Mouse (Mus musculus) layer of hippocampus, postnatal 36 days (tissue): Measurements from ENCODE around the gene Gmppa. TPM values are rescaled to one million over a fixed set of nuclear protein-coding genes. Genes with fewer than 3 reads are reported as not detected.

Experiments used
- DNase-seq, 2 experiments: peaks; one replicate each; pipeline ENCODE4 v3.0.0; 2022
- total RNA-seq, 2 experiments: library from RNA; stranded (reverse); gene quantifications; 2 replicates each; pipeline ENCODE4 v1.2.3; 2021

The Gmppa gene
- total RNA-seq, 2 experiments from 2014 or later = 63.6 to 73.5 TPM

DNA sequence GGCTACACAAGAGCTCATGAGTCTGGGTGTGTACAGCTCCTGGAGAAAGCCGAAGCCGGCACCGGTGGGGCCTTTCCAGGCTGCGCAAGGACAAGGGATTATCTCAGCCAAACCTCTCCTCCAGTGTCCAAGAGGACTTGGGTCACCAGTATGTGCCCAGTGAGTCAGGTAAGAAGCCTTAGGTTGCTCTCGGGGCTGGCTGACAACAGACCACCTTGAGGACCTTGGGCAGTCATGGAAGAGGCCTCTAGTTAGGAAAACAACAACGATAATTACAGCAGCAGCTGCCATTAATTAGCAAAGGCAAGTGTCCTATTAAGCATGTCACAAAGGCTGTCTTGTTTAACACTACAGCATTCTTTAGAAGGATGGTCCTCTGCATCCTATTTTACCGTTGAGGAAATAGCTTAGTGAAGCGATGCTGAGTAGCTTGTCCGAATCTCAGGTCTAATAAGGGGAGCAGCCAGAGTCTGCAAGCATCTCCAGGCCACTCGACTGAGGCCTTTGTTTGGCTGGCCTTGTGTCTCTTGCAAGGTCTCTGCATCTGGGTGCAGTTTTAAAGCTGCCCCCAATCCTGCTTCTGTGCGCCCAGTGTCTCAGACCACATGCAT is 11.8 kb upstream of the Gmppa start:
- DNase-seq = no peak

DNA sequence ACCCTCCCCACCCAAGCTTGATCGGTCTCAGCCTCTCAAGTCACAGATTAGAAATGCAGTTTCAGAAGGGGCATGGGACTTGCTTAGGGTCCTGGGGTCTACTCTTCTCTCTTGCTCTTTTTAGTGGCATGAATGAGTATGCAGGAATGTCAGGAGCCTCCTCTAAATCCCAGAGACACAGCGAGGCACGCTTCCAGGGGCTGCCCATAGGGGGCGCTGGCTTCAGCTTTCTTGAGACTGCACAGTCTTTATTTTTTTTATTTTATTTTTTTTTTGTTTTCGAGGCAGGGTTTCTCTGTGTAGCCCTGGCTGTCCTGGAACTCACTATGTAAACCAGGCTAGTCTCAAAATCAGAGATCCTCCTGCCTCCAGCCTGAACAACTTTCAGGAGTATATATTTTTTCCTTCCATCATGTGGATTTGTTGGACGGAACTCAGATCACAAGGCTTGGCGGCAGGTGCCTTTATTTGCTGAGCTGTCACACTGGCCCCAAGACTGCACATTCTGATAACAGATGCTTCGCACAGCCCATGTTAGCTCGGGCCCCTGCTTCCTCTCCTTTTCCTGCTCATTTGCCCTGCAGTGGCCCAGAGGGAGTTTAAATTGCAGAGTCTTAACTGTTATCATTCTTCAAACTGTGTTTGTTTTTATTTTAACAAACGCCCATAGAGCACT is 9.8 kb upstream of the Gmppa start:
- DNase-seq = no peak

DNA sequence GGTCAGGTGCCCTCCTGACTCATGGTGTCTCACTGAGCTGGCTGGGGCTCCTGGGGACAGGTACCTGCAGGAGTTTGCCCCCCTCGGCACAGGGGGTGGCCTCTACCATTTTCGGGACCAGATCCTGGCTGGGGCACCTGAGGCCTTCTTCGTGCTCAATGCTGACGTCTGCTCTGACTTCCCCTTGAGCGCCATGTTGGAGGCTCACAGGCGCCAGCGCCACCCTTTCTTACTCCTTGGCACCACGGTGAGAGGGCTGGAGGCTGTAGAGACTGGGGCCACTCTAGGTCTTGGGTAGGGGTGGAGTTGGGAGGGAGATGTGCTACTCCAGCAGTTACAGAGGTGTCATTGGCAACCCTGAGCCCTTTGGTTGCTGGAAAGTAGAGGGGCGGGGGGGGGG is 3.1 kb downstream of the Gmppa start:
- DNase-seq = no peak

DNA sequence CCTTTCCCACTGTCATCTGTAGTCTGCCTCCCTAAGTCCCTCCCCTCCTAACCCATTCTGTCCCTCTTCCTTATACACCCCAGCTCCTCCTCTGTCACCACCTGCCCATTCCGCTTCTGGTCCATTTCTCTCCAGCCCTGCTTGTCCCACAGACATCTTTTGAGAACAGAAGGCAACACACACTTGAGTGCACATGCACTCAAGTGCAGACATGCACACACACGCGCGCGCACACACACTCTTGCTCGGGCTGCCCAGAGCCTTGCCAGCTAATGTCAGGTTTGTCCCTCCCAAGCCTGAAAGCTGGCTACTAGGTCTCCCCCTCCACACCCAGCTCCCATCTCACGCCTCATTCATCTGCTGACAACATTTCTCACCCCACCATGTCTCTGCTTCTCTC is 4.9 kb downstream of the Gmppa start:
- no peak for DNase-seq

DNA sequence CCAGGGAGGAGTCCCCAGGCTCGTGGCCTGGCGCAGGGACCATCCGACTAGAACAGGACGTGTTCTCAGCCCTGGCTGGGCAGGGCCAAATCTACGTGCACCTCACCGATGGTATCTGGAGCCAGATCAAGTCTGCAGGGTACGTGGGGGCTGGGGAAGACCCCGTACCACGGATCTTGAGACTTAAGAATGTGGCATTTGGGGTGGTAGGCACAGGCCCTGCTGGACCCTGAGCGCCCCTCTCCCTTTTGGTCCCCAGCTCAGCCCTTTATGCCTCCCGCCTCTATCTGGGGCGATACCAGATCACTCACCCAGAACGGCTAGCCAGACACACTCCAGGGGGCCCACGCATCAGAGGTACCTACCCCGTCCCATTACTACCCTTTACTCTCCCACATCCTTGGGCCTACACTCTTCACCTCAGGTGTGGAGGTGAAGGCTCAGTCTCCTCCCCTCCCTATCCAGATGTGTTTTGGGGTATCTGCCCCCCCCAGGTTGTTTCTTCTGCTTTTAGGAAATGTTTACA is 5.8 kb downstream of the Gmppa start:
- no peak for DNase-seq

DNA sequence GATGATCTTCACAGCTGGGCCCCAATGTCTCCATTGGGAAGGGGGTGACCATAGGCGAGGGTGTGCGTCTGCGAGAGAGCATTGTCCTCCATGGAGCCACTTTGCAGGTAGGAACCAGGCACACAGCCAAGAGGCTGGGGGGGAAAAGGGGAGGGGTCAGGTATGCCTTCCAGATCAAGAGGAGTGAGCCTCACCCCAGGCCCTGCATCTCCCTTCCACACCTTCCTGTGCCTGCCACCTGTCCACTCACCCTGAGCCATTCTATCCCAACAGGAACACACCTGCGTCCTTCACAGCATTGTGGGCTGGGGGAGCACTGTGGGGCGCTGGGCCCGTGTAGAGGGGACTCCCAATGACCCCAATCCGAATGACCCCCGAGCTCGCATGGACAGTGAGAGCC is 6.4 kb downstream of the Gmppa start:
- no peak for DNase-seq

DNA sequence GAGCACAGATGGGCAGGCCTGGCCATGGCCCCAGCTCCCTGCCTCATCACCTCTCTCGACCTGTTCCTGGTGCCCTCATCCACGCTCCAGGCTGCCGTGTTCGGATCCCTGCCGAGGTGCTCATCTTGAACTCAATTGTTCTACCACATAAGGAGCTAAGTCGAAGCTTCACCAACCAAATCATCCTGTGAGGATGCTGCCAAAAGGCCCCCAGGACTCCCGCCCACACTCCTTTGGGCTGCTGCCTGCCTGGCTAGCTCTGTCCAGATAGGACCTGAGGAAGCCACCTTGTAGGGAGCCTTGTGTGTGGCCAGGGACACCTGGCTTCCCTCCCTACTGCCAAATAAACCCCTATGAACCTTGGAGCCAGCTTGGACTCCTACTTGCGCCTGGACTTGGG is 7.1 kb downstream of the Gmppa start:
- DNase-seq = no peak

DNA sequence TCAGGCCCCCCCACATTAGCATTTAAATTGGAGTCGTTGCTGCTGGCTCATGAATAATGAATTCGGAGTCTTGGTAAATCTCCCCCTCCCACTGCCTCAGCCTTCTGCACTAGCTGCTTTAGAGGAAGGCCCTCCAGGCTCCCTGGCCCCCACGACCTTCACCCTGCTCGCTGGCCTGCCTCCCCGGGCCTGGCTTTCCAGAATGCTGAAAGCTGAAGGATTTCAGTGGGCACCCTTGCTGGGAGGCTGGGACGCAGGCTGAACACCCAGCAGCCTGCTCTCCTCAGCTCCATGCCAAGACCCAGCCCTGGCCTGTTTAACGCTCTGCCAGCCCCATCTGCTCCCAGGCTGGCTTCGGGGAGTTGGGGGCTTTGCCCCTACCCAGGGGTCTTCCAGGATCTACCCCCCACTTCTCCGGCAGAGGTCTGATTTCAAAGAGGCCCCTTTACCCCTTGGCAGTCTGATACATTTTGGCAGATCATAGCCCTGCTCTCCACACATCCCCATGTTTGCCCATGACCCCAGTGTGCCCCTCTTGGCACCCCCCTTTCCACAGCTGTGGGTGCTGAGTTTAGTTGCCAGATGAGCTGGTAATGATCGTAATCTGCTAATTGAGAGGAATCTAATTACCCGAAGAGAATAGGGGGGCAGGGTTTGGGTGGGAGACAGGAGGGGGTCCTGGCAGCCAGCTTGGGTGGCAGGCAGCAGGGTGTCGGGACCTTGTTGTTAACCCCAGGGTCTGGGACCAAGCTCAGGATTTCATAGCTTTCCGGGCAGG is 7.7 kb downstream of the Gmppa start:
- DNase-seq = no peak

DNA sequence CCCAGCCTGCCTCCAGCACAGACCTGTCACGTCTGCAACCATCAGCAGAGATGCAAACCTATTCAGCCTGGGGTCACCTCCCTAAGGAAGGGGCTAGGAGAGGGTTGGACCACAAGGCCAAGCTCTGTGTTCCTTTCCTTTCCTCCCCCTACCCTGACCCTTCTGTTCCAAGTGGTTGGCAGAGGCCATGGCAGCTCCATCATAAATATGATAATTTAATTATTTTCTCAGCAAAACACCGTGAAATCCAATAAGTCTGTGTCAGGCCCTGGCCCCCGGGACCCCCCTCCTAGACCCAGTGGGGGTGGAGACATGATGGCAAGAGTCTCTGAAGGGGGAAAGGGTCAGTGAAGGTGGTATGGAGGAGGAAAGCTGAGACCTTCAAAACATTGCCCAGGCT is 8.5 kb downstream of the Gmppa start:
- no peak for DNase-seq

DNA sequence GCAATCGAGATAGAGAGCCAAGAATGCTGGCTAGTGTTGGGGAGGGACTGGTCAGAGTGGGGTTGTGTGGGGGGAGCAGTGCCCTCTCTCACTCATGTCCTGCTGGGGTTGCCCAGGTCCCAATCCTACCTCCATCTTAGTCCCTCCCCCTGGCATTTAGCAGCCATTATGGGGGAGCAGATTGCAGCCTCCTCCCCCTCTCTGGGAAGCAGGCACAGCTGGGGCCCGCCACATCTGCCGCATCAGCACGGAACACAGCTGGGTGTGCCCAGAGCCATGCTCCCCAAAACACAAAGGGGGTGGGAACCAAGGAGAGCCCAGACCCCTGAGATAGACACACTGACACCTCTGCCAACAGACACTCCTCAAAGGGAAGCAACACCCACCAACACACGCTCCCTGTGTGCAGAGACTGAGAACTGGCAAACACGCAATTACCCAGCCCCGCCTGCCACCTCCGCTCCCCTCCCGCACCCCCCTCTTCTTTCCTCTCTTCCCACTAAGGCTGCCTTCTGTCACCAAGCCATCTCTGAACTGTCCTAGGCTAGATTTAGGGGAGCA is 9.5 kb downstream of the Gmppa start:
- DNase-seq = peak; percentile 66 to 68

DNA sequence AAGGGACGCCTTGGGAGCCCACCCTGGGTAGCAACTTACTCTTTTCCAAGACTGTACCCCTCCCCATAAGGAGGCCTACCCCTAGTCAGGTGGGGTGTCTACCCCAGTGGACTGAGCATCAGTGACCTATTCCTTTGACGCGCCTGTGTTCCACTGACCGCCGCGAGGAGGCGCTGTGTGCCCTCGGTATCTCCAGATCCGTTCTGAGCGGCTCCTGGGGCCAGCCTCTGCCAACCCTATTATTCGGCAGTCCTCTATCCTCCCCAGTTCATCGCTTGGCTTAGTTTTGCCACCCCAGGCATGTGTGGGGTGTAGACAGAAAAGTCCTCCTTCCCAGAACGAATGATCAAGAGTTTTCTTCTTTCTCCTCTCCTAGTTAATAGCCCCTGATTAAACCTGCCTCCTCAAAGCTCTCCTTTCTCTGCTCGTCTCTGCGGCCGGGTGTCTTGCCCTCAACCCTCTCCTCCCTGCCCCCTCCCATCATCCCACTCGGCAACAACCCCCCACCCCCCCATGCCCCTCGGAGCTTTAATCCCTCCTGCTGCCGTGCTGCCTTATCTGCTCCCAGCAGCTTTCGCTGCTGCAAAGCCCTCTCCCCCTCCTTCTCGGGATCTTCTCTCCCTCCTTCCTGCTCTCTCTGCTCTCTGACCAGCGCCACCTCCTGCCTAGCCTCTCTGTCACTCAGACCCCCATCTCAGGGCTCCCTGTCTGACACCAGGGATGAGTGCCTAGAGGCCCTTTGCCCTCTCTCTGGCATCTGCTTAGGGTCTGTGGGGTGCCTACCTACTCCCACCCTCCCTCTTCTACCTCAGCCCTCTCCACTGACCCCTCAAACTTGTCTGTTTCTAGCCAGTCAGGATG is 10.3 kb downstream of the Gmppa start:
- DNase-seq = peak; percentile 72 to 74

DNA sequence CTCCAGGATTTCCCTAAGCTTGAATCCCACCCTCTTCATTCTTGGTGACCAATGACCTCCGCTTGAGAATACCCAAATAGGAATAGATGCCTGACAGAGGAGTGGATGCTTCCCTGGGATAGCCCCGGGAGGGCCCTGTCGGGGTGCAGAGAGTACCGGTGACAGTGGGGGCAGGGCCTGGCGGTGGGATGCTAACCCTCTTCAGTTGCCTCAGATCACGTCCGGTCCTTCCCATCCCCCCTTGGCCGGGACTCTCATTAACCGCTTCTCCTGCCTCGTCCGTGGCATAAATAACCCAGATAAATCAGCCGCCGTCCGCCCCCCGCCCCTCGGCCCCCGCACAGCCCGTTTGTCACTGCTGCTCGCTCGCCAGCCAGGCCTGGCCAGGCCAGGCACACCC is 10.9 kb downstream of the Gmppa start:
- no peak for DNase-seq

DNA sequence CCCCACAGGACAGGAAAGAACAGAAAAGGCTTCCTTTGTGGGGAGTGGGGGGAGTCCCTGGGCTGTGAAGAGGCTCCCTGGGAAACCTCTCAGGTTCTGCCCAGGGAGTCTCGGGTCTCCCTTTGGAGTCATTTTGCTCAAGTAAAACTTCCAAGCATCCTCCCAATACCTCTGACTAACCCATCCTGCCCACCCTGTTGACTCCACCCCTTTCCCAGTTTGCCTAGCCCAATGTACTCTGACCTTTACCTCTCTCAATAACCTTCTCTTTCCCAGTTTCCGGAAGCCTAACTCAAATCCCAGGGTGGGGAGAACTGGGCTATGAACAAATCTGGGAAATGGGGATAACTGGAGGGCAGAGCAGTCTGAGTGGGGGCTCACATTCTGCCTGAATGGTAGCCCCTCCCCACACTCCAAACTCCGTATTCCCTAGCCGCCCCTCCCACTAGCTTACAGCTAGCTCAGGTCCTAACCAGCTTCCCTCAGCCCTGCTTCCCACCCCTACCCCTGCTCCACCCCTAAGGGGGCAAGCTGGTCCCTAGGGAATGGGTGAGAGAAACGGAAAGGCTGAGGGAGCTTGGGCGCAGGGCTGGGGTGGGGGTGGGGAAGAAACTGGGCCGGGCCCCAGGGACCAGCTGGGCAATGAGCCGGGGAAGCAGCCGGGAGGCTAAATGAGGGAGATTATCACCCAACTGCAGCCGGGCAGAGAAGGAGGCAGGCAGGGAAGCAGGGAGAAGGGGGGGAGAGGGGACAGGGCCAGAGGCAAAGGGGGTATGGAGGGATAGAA is 11.7 kb downstream of the Gmppa start:
- no peak for DNase-seq

DNA sequence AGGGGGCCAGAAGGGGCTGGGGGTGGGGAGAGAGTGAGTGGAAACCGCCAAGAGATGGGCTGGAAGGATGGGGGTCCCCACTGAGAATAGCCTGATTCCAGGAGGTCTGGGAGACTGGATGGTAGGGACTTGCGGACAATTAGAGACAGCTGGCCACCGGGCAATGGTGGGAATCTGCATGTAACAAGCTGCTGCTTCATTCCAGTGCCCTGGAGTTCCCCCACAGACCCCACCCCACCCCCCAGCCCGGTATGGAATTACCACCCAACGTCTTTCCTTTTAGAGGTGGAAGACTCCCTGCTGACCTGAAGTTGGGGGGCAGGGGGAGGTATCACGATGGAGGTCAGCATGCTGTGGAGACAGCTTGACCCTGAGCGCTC is 12.3 kb downstream of the Gmppa start:
- DNase-seq = no peak

DNA sequence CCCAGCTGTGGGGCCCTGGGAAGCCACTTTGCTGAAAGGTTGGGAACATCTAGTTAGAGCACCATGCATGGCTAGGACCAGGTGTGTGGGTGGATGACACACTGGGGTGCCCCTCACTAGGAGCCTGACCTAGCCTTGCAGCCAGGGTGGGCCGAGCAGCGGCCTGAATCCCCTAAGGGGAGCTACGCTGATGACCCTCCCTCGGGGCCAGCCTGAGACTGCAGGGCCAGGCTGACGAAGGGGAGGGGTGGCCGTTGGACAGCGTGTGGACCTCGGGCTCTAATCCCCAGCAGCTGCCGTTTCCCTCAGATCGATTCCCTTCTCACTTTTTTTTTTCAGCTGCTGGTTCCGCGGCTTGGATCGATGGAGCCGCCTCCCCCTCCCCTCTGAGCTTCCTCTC is 13.2 kb downstream of the Gmppa start:
- DNase-seq = no peak

DNA sequence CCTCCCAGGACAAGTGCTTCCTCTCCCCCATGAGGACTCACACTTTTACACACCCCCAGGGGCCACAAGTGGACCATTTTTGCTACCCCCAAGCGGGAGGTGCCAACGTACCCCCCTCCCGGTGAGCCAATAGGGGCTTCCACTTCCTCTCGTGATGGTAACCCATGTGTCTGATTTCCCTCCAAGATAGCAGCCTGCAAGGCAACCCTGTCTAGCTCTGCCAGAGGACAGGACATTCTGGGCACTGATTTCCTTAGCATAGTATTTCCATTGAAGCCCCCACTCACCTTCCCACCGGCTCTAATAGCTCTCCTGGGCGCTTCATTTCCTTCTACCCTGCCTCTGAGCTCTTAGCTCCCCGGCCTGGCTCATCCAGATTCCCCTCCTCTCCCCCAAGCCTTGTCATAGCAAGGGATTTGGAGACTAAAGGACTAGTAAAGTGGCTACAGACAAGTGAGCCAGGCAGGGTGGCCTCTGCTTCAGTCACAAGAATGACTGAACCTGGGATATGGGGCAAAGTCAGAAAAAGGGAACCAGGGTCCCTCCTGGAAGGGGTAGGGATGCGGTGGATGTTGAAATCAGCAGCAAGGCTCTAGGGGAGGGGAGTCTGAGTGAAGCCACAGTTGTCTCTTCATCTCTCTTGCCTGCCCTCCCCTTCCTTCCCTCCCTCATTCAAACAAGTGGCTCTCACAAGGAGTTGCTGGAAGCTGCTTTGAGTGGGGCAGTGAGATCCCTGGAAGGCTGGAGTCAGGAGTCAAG is 13.8 kb downstream of the Gmppa start:
- DNase-seq = no peak

DNA sequence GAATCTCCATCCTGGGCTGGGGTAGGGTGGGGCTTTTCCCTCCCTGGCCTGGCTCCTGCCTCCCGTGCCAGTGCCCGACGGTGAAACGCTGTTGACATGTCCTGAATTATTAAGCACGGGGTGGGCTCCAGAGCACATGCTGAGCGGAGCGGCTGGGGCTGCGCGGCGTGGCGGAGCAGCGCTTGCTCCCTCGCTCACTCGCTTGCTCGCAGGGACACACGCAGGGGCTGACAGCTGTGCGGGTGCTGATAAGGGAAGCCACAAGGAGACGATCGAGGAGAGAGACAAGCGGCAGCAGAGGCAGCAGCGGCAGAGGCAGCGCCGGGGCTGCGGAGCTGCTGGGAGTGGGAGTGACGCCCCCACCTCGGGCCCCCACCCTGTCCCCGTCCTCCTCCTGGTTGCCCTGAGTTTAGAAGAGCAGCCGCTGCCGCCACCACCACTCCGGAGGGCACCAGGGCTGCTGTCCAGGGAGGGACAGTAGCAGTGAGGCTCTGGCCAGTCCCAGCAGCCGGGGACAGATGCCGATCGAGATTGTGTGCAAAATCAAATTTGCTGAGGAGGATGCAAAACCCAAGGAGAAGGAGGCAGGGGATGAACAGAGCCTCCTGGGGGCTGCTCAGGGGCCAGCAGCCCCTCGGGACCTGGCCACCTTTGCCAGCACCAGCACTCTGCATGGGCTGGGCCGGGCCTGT is 14.7 kb downstream of the Gmppa start, which contains the start of gene Asic4:
TSS of gene Asic4 (plus strand) at position 123 of the 692 bp plus-strand sequence.
- DNase-seq = no peak

DNA sequence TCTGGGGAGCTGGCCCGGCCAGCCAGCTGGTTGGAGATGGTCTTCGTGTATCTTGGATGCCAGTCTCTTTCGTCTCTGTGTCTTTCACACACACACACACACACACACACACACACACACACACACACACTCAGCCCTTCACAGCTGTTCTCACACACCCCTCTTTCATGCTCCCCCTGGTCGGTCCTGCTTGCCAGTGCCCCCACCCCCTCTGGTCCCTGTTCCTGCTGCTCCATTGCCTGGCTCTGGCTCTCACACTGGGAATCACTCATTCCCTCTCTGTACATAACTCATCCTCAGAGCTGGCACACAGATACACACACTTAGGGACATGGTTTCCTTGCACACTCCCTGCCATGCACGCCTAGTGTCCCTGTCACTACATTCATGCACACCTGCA is 16.2 kb downstream of the Gmppa start:
- DNase-seq = no peak

DNA sequence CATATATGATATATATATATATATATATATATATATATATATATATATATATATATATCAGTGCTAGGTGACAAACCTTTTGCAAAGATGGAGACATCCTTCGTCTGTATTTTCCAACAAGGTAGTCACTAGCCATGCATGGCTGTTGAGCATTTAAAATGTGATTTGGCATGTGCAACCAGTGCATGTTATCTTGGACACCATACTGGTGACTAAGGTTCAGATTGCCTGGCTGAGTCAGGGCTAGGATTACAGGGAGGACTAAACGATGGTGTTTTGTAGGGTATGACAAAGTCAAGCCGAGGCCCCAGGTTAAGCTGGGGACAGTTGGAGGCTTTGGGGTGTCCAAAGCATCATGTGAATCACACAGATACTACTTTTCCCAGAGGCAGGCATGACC is 19.7 kb downstream of the Gmppa start:
- no peak for DNase-seq

DNA sequence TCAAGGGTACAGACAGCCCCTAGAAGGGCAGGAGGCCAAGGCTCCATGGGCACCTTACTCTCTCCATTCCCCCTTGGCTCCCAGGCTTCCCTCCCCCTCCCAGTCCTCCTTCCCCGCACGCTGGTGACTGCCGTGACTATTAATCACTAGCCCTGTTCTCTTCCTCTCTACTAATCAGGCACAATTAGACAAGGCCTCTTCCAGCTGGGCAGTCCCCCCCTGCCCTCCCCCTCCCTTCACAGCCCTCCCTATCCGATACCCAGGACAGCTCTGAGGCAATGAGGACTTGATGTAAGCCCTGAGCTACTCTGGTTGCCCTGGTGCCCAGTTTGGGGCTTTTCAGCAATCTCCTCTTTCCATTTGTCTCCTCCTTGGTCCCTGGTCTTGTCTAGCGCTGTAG is 20.2 kb downstream of the Gmppa start:
- no peak for DNase-seq
